Mouse (Mus musculus) hindbrain, embryonic 14.5 days (tissue): ENCODE results near the gene Rgl1. TPM values are rescaled to one million over a fixed set of nuclear protein-coding genes. Genes with fewer than 3 reads are reported as not detected.

Experiments used
- ATAC-seq: fragments of 200-750 bp; cut with Nextera tagmentation; 2 replicates; pipeline ENCODE4 v1.8.0; 2017; ENCODE audit warnings: moderate number of reproducible peaks, mild to moderate bottlenecking, moderate TSS enrichment, moderate library complexity; ENCODE audit not compliant: low FRiP score
- DNase-seq: peaks from one replicate; pipeline ENCODE4 v3.0.0-alpha.2; 2015; ENCODE audit warnings: low spot score
- H3K27ac ChIP-seq: fragments of 300-500 bp; sonication (generic); 2 replicates; pipeline ENCODE4 v1.5.1; 2014; ENCODE audit warnings: mild to moderate bottlenecking, moderate library complexity
- H3K27me3 ChIP-seq: fragments of 300-500 bp; sonication (generic); 2 replicates; pipeline ENCODE4 v1.6.1; 2014; ENCODE audit warnings: mild to moderate bottlenecking, low read length, mixed read lengths; ENCODE audit not compliant: control insufficient read depth, insufficient read depth
- H3K36me3 ChIP-seq: fragments of 300-500 bp; sonication (generic); replicated peaks from 2 replicates; pipeline ENCODE4 v1.6.1; 2014; ENCODE audit not compliant: control insufficient read depth, insufficient read depth
- H3K4me1 ChIP-seq: fragments of 300-500 bp; sonication (generic); replicated peaks from 2 replicates; pipeline ENCODE4 v1.6.1; 2014; ENCODE audit warnings: antibody characterized with exemption, low read length, mixed read lengths; ENCODE audit not compliant: control insufficient read depth, insufficient read depth
- H3K4me2 ChIP-seq: fragments of 300-500 bp; sonication (generic); replicated peaks from 2 replicates; pipeline ENCODE4 v1.6.1; 2014; ENCODE audit warnings: mild to moderate bottlenecking, moderate library complexity
- H3K4me3 ChIP-seq: fragments of 300-500 bp; sonication (generic); replicated peaks from 2 replicates; pipeline ENCODE4 v1.5.1; 2014; ENCODE audit warnings: mild to moderate bottlenecking, low read length
- H3K9ac ChIP-seq: fragments of 300-500 bp; sonication (generic); 2 replicates; pipeline ENCODE4 v1.6.1; 2014
- H3K9me3 ChIP-seq: fragments of 300-500 bp; sonication (generic); 2 replicates; pipeline ENCODE4 v1.6.1; 2016; ENCODE audit warnings: low read length; ENCODE audit not compliant: control insufficient read depth
- WGBS: fragments of 180-500 bp; shearing (Covaris S2); extraction: QIAGEN DNeasy Blood & Tissue Kit; methylation state at CpG from one replicate; pipeline ENCODE4 v1.1.7; 2014; 5-methylcytosine and 5-hydroxymethylcytosine counted together
- polyA plus RNA-seq: library from polyadenylated mRNA; unstranded; fragments of >200 nt; fragmentation: Nextera tagmentation; extraction: Ambion mirVana; gene quantifications from 2 replicates; pipeline ENCODE4 v1.2.1, GENCODE M21; 2014

Rgl1 gene
- polyA plus RNA-seq, 1 experiment from 2014 or later = 20.9 TPM

DNA sequence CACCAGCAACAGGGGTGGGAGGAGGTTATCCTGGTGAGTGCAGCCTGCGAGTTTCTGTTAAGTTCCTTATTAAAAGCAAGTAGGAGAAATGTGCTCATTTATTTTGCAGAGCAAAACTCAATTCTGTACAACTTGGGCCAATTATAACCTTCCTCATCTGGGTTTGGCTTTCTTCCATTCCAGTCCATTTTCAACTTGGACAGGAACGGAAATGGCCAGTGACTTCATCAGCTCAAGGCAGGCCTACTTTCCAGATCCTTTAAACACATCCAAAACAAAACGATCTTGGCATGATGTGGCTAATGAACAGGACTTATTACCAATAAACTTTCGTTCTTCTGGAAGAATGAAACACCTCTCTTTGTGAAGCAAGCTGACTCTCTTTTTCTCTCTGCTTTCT lies 290.0 kb downstream of the Rgl1 start:
- Histone ChIP-seq H3K9ac (no peak overlapping the region), H3K27ac (no peak overlapping the region), H3K4me3 (no peak overlapping the region), H3K4me2 (no peak overlapping the region), H3K4me1 (no peaks in the 10 kb centered on the region), H3K36me3 (no peaks in the 10 kb centered on the region), H3K9me3 (no peaks in the 10 kb centered on the region), H3K27me3 (no peaks in the 10 kb centered on the region)
- WGBS = 93% methylated on average over 4 of the region's 4 CpGs
- no peak for DNase-seq
- ATAC-seq = no peak

DNA sequence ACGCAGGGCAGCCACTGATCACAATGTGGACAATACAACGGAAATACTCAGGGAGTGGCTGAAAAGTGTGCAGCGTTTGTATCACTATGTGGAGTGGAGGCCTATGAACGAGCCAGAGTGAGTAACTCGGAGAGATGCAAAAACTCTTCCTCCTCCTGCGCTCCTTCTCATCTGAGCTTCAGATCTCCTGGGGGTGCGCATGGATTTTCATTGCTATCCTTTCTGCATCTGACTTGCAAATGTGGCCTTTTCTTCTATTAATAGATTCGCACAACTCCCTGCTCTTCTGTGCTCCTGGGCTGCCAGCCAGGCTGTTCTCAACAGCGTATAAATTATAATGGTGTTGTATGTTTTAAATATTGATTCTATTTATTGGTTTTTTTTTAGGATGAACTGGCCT lies 297.7 kb downstream of the Rgl1 start:
- 0 out of 2 replicates have a peak overlapping the region, but pooled peaks have one; percentile 38 for H3K27ac ChIP-seq
- H3K4me2 ChIP-seq = no peak overlapping the region
- peaks cover 14% of the 10 kb centered on the region for H3K4me1 ChIP-seq
- no peak overlapping the region for H3K4me3 ChIP-seq
- no peaks in the 10 kb centered on the region for H3K27me3 ChIP-seq
- no peaks in the 10 kb centered on the region for H3K36me3 ChIP-seq
- ATAC-seq (no peak), DNase-seq (no peak)
- no peak overlapping the region for H3K9ac ChIP-seq
- no peaks in the 10 kb centered on the region for H3K9me3 ChIP-seq
- WGBS = 30% methylated on average over 9 of the region's 9 CpGs

Other genes with a start within 250 kb of the Rgl1 start
- 0.20 TPM in 1 of 2 replicates, not detected in the other for gene Apobec4, start 15.8 kb downstream of the Rgl1 start, polyA plus RNA-seq
- 336 and 364 TPM in 2 replicates for gene Arpc5, start 191 bp upstream of the Rgl1 start, polyA plus RNA-seq
- gene Ncf2, start 33.8 kb upstream of the Rgl1 start, polyA plus RNA-seq = 2.2 and 3.6 TPM in 2 replicates
- 39.1 and 43.8 TPM in 2 replicates for gene Smg7, start 136.3 kb upstream of the Rgl1 start, polyA plus RNA-seq
- 81.6 and 84.7 TPM in 2 replicates for gene Nmnat2, start 188.6 kb upstream of the Rgl1 start, polyA plus RNA-seq